Mouse (Mus musculus) CH12.LX (cell line): ENCODE data around the gene Fastk. TPM values are rescaled to one million over a fixed set of nuclear protein-coding genes. Genes with fewer than 3 reads are reported as not detected.

Experiments used
- DNase-seq: peaks from one replicate; pipeline ENCODE4 v3.0.0-alpha.2; 2013; ENCODE audit errors: extremely low read depth
- H3K27ac ChIP-seq: 2 replicates; pipeline ENCODE4 v1.5.1; 2012; ENCODE audit warnings: low read depth, mild to moderate bottlenecking, control low read depth, moderate library complexity; ENCODE audit not compliant: insufficient read depth
- H3K27me3 ChIP-seq: replicated peaks from 2 replicates; pipeline ENCODE3; 2012; ENCODE audit warnings: inconsistent platforms
- H3K36me3 ChIP-seq, 2 experiments: replicated peaks in 1 of 2; 2 replicates each; pipeline versions ENCODE3 to v1.6.1; 2012; ENCODE audit warnings: inconsistent platforms in 1 of 2, low read length in 1 of 2, mild to moderate bottlenecking in 1 of 2, mixed read lengths in 1 of 2, moderate library complexity in 1 of 2; ENCODE audit not compliant: control insufficient read depth in 1 of 2, insufficient read depth in 1 of 2
- H3K4me1 ChIP-seq, 2 experiments: 2 replicates each; pipeline ENCODE4 v1.6.1; 2012; ENCODE audit warnings: inconsistent platforms in 1 of 2, moderate library complexity in 1 of 2; ENCODE audit not compliant: insufficient read depth in 2 of 2, control insufficient read depth in 1 of 2
- H3K4me2 ChIP-seq: 2 replicates; pipeline ENCODE4 v1.6.1; 2012; ENCODE audit warnings: low read depth, mild to moderate bottlenecking, control low read depth; ENCODE audit not compliant: poor library complexity, insufficient read depth, severe bottlenecking
- H3K4me3 ChIP-seq, 3 experiments: fragments of 150-350 bp in 1 of 3; sonication (generic) in 1 of 3; replicated peaks in 1 of 3; 2 replicates each; pipeline versions ENCODE3 to v1.5.1; 2011 to 2012; ENCODE audit warnings: low read depth in 2 of 3, low read length in 2 of 3, mild to moderate bottlenecking in 2 of 3, moderate library complexity in 2 of 3, control low read depth in 1 of 3, improper control_type of control experiment in 1 of 3, inconsistent platforms in 1 of 3, mixed read lengths in 1 of 3; ENCODE audit not compliant: poor library complexity in 1 of 3
- H3K79me2 ChIP-seq: replicated peaks from 2 replicates; pipeline ENCODE4 v1.6.1; 2012; ENCODE audit warnings: mild to moderate bottlenecking, moderate library complexity; ENCODE audit not compliant: control insufficient read depth, poor library complexity, insufficient read depth, severe bottlenecking; ENCODE audit errors: extremely low read depth
- H3K9ac ChIP-seq: 2 replicates; pipeline ENCODE4 v1.6.1; 2012; ENCODE audit warnings: low read depth, mild to moderate bottlenecking, control low read depth, moderate library complexity; ENCODE audit not compliant: insufficient read depth
- H3K9me3 ChIP-seq: replicated peaks from 2 replicates; pipeline ENCODE3; 2012; ENCODE audit warnings: low read length, inconsistent platforms, mixed read lengths
- BHLHE40 ChIP-seq: IDR thresholded peaks from 2 replicates; pipeline ENCODE4 v1.6.1; 2011; ENCODE audit warnings: mild to moderate bottlenecking, low read depth, low read length, improper control_type of control experiment
- CHD2 ChIP-seq: IDR thresholded peaks from 2 replicates; pipeline ENCODE4 v1.6.1; 2011; ENCODE audit warnings: low read length, improper control_type of control experiment
- CTCF ChIP-seq, 2 experiments: IDR thresholded peaks in 1 of 2; conservative IDR thresholded peaks in 1 of 2; 2 replicates each; pipeline ENCODE4 v1.5.1; 2011 to 2012; ENCODE audit warnings: low read depth in 2 of 2, low read length in 2 of 2, improper control_type of control experiment in 1 of 2, inconsistent platforms in 1 of 2, mild to moderate bottlenecking in 1 of 2, moderate library complexity in 1 of 2
- E2F4 ChIP-seq: IDR thresholded peaks from 2 replicates; pipeline ENCODE4 v1.6.1; 2011; ENCODE audit warnings: low read depth, low read length, improper control_type of control experiment; ENCODE audit not compliant: insufficient replicate concordance
- ELF1 ChIP-seq: IDR thresholded peaks from 2 replicates; pipeline ENCODE4 v1.6.1; 2014; ENCODE audit warnings: low read depth, mild to moderate bottlenecking, inconsistent platforms, low read length, improper control_type of control experiment
- HCFC1 ChIP-seq: IDR thresholded peaks from 2 replicates; pipeline ENCODE4 v1.6.1; 2012; ENCODE audit warnings: low read depth, mild to moderate bottlenecking, inconsistent platforms, low read length, improper control_type of control experiment
- KAT2A ChIP-seq: IDR thresholded peaks from 2 replicates; pipeline ENCODE4 v1.6.1; 2012; ENCODE audit warnings: low read length, improper control_type of control experiment, inconsistent platforms; ENCODE audit not compliant: insufficient replicate concordance
- MAFK ChIP-seq: IDR thresholded peaks from 2 replicates; pipeline ENCODE4 v1.6.1; 2011; ENCODE audit warnings: low read length, improper control_type of control experiment; ENCODE audit not compliant: insufficient replicate concordance
- NELFE ChIP-seq: IDR thresholded peaks from 2 replicates; pipeline ENCODE4 v1.6.1; 2011; ENCODE audit warnings: low read depth, low read length, improper control_type of control experiment
- NRF1 ChIP-seq: IDR thresholded peaks from 2 replicates; pipeline ENCODE4 v1.6.1; 2014; ENCODE audit warnings: low read depth, mild to moderate bottlenecking, inconsistent platforms, low read length, improper control_type of control experiment, moderate library complexity
- PAX5 ChIP-seq: IDR thresholded peaks from 2 replicates; pipeline ENCODE4 v1.6.1; 2012; ENCODE audit warnings: low read length, inconsistent platforms, mixed read lengths
- POLR2A ChIP-seq: IDR thresholded peaks from 2 replicates; pipeline ENCODE4 v1.6.1; 2011; ENCODE audit warnings: low read depth, mild to moderate bottlenecking, improper control_type of control experiment, low read length
- RAD21 ChIP-seq: IDR thresholded peaks from 2 replicates; pipeline ENCODE4 v1.6.1; 2011; ENCODE audit warnings: low read depth, mild to moderate bottlenecking, low read length, improper control_type of control experiment, moderate library complexity
- RCOR1 ChIP-seq: conservative IDR thresholded peaks from 2 replicates; pipeline ENCODE4 v1.6.1; 2012; ENCODE audit warnings: low read depth, mild to moderate bottlenecking, inconsistent platforms, low read length, improper control_type of control experiment
- UBTF ChIP-seq: IDR thresholded peaks from 2 replicates; pipeline ENCODE4 v1.6.1; 2012; ENCODE audit warnings: low read depth, mild to moderate bottlenecking, inconsistent platforms, low read length, improper control_type of control experiment, moderate library complexity
- ZC3H11A ChIP-seq: IDR thresholded peaks from 2 replicates; pipeline ENCODE4 v1.6.1; 2012; ENCODE audit warnings: low read depth, mild to moderate bottlenecking, inconsistent platforms, low read length, improper control_type of control experiment
- ZMIZ1 ChIP-seq: IDR thresholded peaks from 2 replicates; pipeline ENCODE4 v1.6.1; 2012; ENCODE audit warnings: low read depth, mild to moderate bottlenecking, inconsistent platforms, low read length, improper control_type of control experiment
- dilution Hi-C: fragments of 300-500 bp; cut with MboI; formaldehyde crosslinking; loops from 2 replicates; pipeline ENCODE4 v1.14.3; 2020; ENCODE audit warnings: low sequenced_read_pairs; ENCODE audit not compliant: extremely low pct_unique_long_range_greater_than_20kb, extremely low pct_ligation_motif_present
- in situ Hi-C: fragments of 300-500 bp; cut with MboI; formaldehyde crosslinking; loops from 3 replicates; pipeline ENCODE4 v1.14.3; 2019; ENCODE audit warnings: low sequenced_read_pairs, low pct_ligation_motif_present, low pct_unique_long_range_greater_than_20kb, mixed read lengths
- polyA plus RNA-seq: library from polyadenylated mRNA; unstranded; fragments of >175 nt; gene quantifications from 2 replicates; pipeline ENCODE4 v1.2.1, GENCODE M21; 2012; ENCODE audit warnings: low read depth; ENCODE audit not compliant: insufficient read length
- total RNA-seq, 2 experiments: library from RNA; depleted of rRNA; stranded (reverse); fragments of 300-350 nt in 1 of 2; fragments of >200 nt in 1 of 2; gene quantifications; 2 replicates each; pipeline ENCODE4 v1.2.3; 2012 to 2014

Gene Fastk
- total and polyA plus RNA-seq, 3 experiments, result 44.8 to 88.0 (median 61.4) TPM

DNA sequence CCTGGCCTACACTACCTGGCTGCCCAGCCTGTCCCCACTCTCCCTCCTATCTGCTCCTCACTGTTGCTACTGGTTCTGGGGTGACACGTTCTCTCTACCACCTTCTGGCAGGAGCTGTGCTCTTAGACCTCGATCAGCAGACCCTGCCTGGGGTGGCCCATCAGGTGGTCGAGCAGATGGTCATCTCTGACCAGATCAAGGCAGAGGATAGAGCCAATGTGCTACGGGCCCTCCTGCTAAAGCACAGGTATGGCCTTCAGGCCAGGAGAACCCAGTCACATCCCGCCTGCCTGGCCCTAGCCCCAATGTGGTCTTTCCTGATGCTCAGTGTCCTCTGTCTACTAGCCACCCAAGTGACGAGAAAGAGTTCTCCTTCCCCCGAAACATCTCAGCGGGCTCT, 11.1 kb downstream of the Fastk start:
- Histone ChIP-seq H3K4me3 (no peak overlapping the region), H3K4me2 (no peak overlapping the region), H3K4me1 (no peaks in the 10 kb centered on the region), H3K79me2 (no peaks in the 10 kb centered on the region), H3K9me3 (no peaks in the 10 kb centered on the region), H3K9ac (no peak overlapping the region), H3K27me3 (no peaks in the 10 kb centered on the region), H3K27ac (no peak overlapping the region)
- dilution Hi-C loops (no loop called here), in situ Hi-C loops (no loop called here)
- DNase-seq, result no peak
- TF ChIP-seq ZC3H11A, result no peak
- TF ChIP-seq, all 38 proteins: peak for 0
- peaks cover 72 to 94% of the 10 kb centered on the region in 2 experiments for H3K36me3 ChIP-seq

DNA sequence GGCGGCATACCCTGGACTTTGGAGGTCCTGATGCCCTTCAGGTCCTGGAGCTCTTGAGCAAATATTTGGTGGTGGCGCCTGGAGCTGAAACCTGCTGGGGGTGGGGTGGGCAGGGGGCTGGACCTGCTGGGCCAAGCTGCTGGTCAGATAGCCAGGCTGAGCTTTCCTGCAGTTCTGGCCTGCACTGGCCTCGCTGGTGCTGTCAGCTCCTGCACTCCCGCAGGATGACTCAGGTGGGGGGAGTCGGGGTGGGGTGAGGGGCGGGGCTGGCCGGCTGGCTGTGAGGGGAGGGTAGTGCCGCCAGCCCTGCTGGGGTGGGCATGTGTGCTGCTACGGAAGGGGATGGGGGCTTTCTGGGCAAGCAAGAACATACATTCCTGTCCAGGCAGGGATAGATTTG, 16.5 kb downstream of the Fastk start:
- H3K27me3 ChIP-seq, result no peaks in the 10 kb centered on the region
- H3K4me1 ChIP-seq, result peaks cover 14 to 27% of the 10 kb centered on the region in 2 experiments
- peaks cover 38 to 59% of the 10 kb centered on the region in 2 experiments for H3K36me3 ChIP-seq
- no peak for DNase-seq
- H3K4me2 ChIP-seq, result no peak overlapping the region
- H3K27ac ChIP-seq, result no peak overlapping the region
- TF ChIP-seq ELF1 (no peak), RCOR1 (no peak), RAD21 (no peak), UBTF (no peak), CTCF (conservative IDR thresholded peaks at IDR 0.05 in 1 of 2, IDR thresholded peaks at IDR 0.05 in 1 of 2; ENCODE audit: low read depth in 2 of 2, low read length in 2 of 2) (no peak), ZMIZ1 (no peak), KAT2A (no peak), NELFE (no peak)
- in situ Hi-C loops, result no loop called here
- no peak overlapping the region for H3K4me3 ChIP-seq
- H3K9me3 ChIP-seq, result no peaks in the 10 kb centered on the region
- dilution Hi-C loops, result no loop called here
- peaks cover 10% of the 10 kb centered on the region; the same call in 1 of the 2 replicates for H3K79me2 ChIP-seq
- no peak overlapping the region for H3K9ac ChIP-seq

DNA sequence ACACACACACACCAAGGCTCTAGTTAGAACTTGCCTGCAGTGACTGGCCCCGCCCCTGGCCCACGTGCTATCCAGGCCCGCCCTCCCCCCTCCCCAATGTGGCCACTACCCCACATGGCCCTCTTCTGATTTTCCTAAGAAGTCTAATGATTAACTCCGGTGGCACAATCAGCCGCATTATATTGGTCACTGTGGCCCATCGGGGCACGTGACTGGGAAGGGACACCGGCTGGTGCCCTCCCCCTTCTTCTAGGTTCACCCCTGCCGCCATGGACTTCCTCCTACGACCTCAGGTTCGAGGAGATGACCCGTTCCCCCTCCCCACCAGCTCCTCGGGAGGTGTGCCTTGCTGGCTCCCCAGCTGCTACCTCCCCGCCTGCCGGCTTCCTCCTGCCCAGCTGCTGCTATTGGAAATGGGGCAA, 17.1 kb downstream of the Fastk start:
- Histone ChIP-seq H3K9me3 (no peaks in the 10 kb centered on the region), H3K27ac (no peak overlapping the region), H3K36me3 (peaks cover 35 to 53% of the 10 kb centered on the region in 2 experiments), H3K4me3 (no peak overlapping the region), H3K27me3 (no peaks in the 10 kb centered on the region)
- dilution Hi-C loops (no loop called here), in situ Hi-C loops (no loop called here)
- TF ChIP-seq CHD2, result no peak
- TF ChIP-seq HCFC1, result no peak
- TF ChIP-seq BHLHE40, result no peak
- TF ChIP-seq UBTF, result no peak
- TF ChIP-seq MAFK, result no peak
- TF ChIP-seq E2F4, result no peak
- TF ChIP-seq NELFE, result no peak
- TF ChIP-seq PAX5, result no peak
- TF ChIP-seq NRF1, result no peak
- TF ChIP-seq POLR2A, result no peak
- TF ChIP-seq, all 38 proteins: peak for 0
- Histone ChIP-seq H3K4me2 (no peak overlapping the region), H3K9ac (no peak overlapping the region), H3K79me2 (peaks cover 10% of the 10 kb centered on the region; the same call in 1 of the 2 replicates), H3K4me1 (peaks cover 14 to 28% of the 10 kb centered on the region in 2 experiments)
- no peak for DNase-seq
